Mouse (Mus musculus): ENCODE measurements at regions not wholly inside any gene's neighbourhood (a gene's known extent, or its start where the extent isn't known, plus 50 kb on each side); places are given as distances from the start of the nearest gene placed in this dataset.

- TF ChIP-seq EP300 (IDR thresholded peaks at IDR 0.05; ENCODE audit: low read depth) (no peak), CTCF (IDR thresholded peaks at IDR 0.05; ENCODE audit: low read depth) (no peak)
Observed at GRCm38 (mm10) chr13:43900115-43900514, 115.5 kb downstream of the Cd83 start.

Measured in heart, postnatal 0 days (tissue).